Mouse (Mus musculus) kidney, adult 8-10 months (tissue): ENCODE measurements around the gene Gm14569.
A peak's percentile ranks its signal among the peaks of the same experiment; 100 is the strongest.

ENCODE experiments used
- DNase-seq, 2 experiments: peaks; one replicate each; pipeline ENCODE4 v3.0.0; 2022

Gm14569 gene

DNA sequence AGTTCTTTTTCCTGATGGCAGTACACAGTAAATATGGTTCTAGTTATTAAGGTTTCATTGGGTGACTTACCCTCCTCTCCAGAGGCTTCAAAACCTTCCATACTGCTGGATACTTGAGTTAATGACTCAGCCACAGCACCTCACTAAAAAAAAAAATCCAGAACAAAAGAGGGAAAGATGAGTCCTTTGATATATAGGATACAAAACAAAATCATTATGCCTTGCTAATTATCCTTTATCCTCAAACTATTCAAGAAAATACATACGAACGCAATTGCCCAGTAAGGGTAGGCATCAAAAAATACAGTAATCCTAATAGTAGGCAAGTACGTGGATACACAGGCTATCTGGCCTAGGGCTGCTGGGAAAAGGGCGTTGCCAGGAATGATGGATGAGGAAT lies at the start of gene Gm14569:
Gene Gm14569 (minus strand): TSS at position 101 of the 400 bp plus-strand sequence.
- no peak for DNase-seq

DNA sequence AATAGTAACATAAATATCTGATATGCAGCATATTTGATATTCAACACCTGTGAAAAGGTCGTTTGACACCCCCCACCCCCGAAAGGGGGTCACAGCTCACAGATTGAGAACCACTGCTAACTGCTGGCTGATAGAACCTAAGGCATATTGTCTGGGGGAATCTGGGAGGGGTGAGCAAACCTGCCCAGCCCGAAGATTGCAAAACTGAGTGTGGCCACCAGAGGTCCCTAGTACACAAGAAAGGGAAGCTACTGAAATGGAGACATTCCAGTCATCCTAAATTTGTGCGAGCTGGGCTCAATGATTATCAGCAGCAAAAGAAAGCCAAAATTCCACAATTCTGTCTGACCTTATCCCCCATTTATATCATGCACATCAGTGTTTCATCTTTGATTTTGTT lies 42.9 kb upstream of the Gm14569 start:
- DNase-seq: peak; percentile 42 to 76

DNA sequence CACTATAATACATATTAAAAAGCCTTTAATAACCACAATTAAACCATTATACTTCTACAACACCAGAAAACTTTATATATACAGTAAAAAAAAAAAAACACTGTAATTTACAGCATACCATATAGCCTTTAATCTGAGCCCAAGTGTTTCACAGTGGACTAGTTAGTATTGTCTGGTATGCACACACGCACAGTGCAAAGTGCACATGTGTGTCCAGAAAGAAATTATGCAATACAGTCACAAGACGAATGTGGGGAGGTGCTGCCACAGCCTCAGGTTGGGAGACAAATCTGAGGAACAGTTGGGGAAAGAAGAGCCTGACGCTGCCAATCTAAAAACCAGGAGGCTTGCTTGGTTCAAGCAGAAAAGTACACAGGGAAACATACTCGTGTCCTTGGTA lies 42.1 kb upstream of the Gm14569 start:
- DNase-seq: no peak

DNA sequence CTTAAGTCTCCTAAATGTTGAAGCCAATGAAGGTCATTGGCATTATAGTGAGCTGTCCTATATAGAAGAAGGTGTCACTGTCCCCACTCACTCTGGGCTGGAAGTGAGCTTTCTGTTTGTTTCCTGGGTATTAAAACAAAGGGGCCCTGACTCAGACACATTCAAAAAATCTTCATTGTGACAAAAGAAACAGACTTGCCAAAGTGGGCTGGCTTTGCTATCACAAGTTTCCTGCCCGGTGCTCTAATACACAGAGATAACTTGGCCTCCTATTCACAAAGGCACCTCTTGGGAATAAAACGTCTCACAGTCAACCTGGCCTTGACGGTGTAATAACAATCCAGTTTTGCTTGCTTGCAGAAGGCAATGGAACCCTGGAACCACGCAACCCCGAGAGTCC lies 38.6 kb upstream of the Gm14569 start:
- DNase-seq: no peak

DNA sequence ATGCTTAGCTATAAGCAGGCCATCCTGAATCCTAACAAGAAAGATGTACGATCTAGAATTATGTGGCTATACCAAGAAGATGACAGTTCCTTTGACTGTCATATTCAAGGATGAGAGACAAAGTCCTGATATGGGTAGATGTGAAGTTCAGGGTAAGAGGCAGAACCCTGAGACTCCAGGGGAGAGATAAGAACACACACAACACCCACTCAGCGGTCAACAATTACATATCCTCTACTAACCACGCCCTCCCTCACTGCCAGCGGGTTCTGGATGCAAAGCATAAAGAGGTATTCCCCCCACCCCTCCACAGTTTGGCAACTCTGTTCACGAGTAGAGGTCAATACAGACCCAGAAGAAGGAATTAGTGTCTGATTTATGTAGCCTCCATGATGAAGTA lies 32.1 kb upstream of the Gm14569 start:
- no peak for DNase-seq

DNA sequence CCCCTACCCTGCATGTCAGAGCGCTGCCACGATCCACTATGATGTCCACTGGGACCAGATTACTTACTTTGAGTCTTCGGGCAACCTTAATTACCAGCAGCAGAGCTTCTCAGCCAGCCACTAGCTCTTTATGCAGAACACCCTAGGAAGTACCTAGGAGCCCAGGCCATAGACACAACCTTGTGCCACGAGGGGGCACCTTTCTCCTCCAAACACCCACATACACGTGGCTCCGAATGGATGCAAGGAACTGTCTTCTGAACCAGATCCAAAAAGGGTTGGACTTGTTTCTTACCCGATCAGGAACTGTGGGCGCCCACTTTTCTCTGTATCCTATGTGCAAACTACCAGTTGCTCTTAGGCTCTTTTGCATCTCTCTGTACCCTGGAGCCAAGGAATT lies 22.1 kb upstream of the Gm14569 start:
- no peak for DNase-seq

DNA sequence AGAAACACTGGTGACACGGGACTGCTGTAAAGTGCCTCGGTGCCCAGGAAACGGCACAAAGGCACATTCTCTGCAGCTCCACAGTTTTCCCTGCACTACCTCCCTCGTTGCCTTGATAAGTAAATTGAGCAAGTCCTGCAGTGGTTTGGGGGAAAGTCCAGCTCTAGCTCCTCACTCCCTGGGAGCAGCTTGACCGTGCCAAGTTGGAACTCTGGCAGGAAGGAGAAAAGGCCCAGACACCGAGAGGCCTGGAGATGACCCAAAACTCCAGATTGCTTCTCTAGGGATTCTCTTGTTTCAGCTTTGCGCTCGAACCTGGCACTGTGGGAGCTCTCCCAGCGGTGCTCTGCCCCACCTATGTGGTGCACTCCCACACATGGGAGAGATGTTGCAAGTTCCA lies 21.6 kb upstream of the Gm14569 start:
- DNase-seq: no peak

DNA sequence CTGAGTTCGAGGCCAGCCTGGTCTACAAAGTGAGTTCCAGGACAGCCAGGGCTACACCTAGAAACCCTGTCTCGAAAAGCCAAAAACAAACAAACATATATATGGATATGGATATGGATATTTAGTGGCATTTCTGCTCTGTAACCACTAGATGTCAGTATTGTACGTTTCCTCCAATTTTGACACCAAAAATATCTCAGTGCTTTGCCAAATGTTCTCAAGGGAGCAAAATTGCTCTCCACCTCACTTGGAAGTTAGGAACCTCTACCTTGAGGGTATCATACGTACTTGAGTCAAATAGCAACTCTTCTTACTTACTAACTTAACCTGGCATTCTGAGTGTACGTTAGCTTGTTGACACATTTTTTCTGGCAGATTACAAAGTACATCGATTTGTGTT lies 15.2 kb upstream of the Gm14569 start:
- no peak for DNase-seq

DNA sequence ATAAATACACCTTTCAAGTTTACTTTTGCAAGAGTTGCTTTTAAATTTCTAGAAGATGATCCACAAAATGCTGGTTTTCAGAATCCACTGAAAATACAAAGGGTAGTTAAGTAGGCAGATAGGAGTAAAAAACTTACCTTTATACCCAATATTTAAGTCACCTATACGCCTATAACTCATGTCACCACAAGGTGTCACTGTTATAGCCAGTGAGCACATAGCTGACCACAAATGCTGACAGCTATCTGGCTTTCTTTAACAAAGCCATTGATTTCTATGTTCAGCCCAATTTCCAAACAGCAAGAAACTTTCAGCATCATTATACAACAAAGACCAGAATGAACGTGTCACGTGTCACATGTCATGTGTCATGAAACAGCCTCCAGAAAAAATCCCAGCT lies 2.1 kb downstream of the Gm14569 start:
- no peak for DNase-seq

DNA sequence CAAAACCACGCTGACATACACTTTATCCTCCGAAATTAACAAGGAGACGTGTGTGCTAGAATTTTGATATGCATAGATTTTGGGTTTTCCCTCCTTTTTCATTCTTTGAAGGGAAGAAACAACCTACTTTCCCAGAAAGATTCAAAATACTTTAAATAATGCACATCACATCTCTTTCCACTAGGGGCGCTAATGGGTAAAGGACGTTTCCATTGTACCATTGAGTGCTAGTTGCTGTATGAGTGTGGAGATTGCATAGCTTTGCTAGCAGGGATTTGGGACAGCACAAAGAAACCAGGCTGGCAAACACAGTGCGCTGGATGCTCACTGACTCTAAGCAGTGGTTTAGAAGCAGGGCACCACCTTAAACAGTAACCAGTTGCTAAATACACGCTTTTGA lies 3.6 kb downstream of the Gm14569 start:
- DNase-seq: no peak

DNA sequence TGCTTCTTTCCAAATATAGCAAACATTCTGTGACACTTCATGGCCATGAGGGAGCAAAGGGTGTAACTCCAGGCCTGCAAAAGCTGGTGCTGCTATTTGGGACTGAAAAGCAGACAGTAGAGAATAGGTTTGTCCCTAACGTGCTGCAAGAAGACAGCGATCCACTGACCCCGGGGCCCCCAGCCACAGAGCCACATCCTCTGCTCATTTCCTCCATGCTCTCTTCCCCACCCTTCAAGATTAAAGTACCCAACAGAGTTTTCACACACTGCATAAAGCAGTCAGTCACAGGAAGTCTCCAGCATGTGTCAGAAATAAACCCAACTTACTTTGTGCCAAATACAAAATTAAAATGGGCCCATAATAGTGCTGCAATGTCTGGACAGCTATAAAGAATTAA lies 16.8 kb downstream of the Gm14569 start:
- no peak for DNase-seq

DNA sequence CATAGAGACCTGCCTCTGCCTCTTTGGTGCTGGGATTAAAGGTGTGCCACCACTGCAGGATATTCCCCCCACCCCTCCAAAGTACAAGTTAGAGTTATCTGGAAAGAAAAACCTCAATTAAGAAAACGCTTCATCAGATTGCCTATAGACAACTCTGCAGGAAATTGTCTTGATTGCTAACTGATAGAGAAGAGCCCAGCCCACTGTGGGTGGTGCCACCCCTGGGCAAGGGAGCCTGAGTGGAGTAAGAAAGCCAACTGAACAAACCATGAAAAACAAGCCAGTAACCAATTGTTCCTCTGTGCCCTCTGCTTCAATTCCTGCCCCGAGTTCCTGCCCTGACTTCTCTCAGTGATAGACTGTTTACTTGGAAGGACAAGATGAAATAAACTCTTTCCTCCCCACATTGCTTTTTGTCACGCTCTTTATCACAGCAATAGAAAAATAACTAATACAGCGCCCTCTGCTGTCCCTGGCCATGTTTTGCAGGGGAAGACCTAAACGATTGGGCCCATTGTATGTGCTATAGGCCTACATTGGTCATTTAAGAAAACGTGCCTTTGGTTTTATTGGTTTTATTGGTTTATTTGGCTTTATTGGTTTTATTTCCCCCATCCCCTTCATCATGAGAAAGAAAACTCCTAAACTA lies 17.4 kb downstream of the Gm14569 start:
- no peak for DNase-seq

DNA sequence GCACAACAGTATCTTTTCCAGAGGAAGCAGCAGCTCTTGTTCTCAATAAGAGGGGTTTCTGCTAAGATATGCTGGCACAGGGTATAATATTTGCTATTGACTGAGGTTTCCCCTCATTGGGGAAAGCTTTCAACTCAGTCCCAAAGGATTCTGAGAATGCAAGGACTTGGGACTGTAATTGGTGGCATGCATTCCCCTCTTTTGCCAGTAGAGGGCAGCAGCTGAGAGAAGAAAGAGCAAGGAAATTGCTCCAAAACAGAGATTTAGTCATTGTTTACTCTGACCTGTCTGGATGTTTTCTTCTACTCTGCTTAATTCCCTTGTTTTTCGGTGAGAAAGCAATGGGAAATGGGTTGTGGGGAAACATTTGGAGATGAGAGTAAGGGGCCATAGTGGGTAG lies 35.6 kb downstream of the Gm14569 start:
- peak in 1 of 2 experiments; percentile 32 for DNase-seq

DNA sequence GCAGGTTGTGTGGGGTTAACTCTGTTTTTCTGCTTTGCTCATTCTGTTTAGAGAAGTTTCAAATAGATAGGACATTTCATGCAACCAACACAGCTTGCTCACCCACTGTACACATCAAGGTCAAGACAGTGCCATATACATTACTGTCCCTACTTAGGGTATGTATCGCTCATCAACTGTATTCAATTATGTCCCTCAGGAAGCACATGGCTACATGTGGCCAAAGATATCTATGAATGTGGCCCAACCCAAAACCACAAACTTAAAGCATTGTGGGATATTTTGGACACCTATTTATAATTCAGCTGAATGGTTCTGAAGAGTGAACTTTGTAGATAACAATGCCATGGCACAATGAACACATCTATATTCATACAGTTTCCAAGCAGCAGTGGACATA lies 53.7 kb downstream of the Gm14569 start:
- DNase-seq: no peak

DNA sequence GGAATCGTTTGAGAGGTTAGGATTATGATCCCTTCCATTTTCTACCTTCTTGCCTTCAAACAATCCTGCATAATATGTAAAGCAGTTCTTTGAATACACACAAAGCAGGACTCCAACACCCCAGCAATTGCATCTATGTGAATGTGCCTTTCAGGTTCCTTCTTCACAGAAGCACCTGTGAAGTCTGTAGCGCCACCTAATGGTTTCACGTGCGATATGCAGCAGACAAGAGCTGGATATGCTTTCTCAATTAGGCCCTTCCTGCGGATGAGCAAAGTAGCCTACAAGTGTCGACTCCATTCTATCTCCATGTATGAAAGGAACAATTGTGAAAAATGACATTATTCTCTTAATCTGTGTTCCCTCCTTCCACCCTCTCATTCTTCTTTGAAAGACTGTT lies 56.6 kb downstream of the Gm14569 start:
- DNase-seq: no peak

DNA sequence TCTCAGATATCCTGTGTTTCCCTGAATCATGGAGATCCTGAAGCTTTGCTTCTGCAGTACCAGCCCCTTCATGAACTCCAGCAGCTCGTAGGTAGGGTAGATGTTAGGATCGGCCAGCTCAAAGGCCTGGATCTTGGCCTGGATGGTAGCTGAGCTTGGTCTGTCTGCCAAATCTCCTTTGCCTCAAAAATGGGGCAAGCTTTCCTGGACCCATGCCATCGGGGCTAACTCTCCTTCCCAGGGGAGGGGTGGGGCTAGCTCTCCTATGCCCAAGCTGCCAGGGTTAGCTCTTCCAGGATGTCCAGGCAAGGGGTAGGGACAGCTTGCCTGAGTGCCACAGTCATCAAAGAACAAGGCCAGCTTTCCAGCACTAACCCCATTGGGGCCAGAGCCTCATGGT lies 72.5 kb downstream of the Gm14569 start:
- no peak for DNase-seq

DNA sequence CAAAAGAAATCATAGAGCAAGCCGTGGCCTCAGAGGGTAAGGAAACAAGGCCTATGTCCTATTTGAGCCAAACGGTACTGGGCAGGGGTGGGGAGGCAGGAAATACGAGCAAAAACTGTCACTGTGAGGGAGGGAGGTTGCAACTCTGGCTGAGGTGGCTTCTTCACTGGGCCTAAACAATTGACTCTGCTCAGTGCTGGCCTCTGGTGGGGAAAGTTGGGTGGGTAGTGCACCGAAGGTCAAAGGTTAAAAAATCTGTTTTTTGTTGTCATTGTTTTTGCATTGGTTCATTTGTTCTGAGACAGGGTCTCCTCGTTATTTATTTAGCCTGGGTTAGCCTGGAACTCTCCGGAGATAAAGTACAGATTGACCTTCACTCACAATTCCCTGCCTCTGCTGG lies 89.3 kb downstream of the Gm14569 start:
- DNase-seq: no peak

DNA sequence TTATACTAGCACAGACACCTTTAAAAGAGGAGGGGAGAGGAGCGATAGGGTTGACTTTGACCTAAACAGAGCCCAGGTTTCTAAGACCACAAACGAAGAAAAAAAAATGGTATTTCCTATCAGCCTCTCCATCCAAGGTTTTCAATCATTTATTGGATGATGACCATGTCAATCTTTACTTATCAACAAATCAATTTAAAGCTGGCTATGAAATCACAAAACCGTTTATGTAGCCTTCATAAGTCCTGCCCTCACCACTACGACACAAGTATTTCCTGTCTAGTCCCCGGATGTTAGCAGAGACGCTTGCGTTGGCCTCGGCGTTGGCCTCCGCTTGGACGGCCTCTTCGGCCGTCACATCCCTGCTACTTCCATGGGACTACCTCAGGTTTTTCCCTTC lies 90.7 kb downstream of the Gm14569 start, which contains the start of gene Gm6268:
Gene Gm6268 (plus strand): TSS at position 301 of the 400 bp plus-strand sequence.
- DNase-seq: no peak

DNA sequence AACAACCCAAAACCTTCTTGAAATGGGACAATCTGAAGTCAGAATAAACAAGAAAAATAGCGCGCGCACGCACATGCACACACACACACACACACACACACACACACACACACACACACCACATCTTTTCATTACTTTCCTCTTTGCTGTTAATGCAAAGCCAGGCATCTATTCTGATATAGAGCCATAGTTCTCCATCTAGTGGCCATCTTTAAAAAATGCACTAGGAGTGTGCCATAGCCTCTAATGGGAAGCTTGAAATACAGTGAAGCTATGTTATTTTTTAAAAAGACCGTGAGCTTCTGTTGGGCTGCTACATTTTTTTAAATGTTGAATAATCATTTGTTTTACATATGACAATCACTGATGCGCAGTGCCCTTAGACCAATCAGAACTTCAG lies 98.4 kb downstream of the Gm14569 start:
- no peak for DNase-seq

DNA sequence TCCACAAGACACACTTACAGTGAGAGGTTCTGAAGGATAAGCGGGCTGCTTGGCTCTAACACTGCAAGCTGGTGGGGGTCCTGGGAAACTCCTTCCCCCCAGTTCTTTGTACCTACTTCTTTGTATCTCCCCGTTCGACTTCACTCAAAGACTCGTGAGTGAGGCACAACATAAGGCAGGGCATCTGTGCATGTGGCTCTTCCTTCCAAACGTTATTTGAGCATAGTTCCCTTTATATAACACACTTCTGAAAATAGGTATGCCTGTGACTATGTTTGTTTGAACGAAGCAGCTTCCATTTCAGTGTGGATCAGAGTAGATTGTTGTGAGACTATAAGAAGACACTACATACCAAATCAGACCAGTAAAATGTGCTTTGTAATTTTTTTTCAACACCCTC lies 99.0 kb downstream of the Gm14569 start:
- no peak for DNase-seq

DNA sequence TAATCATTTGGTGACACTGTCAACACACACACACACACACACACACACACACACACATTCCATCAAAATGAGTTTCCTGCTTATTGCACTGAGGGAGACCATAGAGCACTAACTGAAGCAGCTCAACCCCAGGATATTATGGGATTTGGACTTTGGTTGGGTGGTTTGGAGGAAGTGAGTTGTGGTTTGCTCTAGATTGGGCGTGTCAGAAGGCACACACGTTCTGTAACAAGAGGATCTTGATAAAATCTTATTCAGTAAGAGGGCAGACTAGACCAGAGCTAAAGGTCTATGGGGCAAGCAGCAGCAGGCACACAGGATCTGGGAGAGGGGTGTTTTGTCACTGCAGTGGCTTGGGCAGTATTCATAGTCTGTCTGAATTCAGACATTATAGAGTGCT lies 101.1 kb downstream of the Gm14569 start:
- DNase-seq: no peak

DNA sequence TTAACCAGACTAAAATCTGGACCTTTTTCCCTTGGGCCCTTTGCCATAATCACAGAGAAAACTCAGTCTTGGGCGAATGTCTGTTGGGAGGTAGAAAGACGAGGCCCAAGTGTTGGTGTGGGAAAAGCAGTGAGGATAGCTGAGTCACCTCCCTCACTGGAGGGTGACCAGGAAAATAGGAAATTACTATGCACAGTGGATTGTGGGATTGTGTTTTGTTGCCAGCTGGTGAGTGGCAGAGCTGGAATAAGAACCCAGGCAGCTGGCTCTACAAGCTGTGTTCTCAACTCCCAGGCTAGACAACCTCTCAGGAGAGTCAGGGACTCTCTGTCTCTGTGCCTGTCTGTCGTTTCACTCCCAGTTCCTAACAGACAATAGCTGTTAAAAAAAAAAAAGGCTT lies 101.7 kb downstream of the Gm14569 start:
- DNase-seq: no peak

DNA sequence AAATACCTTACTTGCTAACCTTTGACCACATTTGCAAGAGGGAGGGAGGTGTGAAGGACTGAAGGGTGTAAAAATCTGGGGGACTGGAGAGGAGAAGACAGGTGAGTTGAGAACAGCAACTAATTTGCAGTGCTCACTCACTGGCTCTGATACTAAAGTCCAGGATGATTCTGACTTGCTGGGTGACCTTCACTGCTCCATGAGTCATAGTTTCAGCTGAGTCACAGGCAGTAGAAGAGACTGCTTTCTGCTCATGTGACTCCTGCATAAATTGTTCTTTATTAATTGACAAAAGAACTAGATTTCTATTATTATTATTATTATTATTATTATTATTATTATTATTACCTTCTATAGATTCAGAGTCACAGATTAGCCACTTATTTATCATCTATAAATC lies 106.3 kb downstream of the Gm14569 start:
- no peak for DNase-seq
